Mouse (Mus musculus) layer of hippocampus, adult 8-10 months (tissue): Measurements from ENCODE around the gene Mrm3. TPM values are rescaled to one million over a fixed set of nuclear protein-coding genes. Genes with fewer than 3 reads are reported as not detected.
"Not testable (repeated sequence)": the region's sequence is repeated elsewhere in the genome, so short reads cannot be mapped to it uniquely, and the experiment has no call there.

Experiments
- DNase-seq, 2 experiments: peaks; one replicate each; pipeline ENCODE4 v3.0.0; 2022; ENCODE audit warnings: low spot score in 2 of 2
- total RNA-seq, 4 experiments: library from RNA; stranded (reverse); gene quantifications; 2 replicates each; pipeline ENCODE4 v1.2.4; 2022

Mrm3 gene
- total RNA-seq: 10 to 100 TPM; 16.8 to 19.3 (median 17.5) TPM

DNA sequence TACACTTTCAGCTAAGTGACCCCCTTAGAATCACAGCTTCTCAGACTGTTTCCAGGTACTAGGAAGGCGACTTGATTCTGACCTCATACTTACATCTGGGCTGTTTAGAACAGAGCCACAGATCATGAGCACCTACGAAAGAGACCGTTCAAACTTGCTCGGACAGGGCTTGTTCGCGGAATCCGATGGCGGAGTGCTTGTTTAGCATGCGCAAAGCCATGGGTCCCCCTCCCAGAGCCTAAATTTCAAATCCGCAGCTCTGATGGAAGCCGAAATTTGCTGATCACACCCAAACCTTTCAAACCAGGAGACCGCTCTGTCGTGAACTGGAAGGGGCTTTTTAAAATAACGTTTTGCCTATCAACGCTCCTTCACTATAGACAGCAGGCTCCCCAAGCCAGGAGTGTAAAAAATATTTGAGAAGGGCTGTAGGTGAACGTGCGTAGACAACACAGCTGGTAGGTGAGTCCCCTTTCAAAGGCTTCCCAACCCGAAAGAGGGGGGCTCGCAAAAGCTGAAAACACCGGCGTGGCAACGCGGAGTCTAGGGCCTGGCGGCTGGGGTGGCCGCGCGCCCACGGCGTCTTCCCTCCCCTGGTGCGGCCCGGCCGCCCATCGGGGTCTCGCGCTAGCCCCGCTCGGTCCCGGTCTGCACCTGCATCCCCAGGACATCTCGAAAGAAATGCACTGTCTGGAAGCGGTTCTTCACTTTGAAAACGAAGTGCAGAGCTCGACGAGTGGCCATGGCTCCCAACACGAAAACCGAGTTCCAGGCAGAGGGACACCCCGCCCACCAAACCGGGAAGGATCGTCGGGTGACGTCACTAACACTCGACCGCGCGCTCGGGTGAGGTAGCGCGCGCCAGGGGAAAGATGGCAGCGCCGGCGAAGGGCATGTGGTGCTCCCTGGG is at the start of gene Mrm3, which contains the start of gene Glod4:
Gene Mrm3, plus strand, starts transcription at position 815 of the 910 bp plus-strand sequence.
Gene Glod4, minus strand, starts transcription at position 825 of the 910 bp plus-strand sequence.
- peak; percentile 82 to 89 for DNase-seq

DNA sequence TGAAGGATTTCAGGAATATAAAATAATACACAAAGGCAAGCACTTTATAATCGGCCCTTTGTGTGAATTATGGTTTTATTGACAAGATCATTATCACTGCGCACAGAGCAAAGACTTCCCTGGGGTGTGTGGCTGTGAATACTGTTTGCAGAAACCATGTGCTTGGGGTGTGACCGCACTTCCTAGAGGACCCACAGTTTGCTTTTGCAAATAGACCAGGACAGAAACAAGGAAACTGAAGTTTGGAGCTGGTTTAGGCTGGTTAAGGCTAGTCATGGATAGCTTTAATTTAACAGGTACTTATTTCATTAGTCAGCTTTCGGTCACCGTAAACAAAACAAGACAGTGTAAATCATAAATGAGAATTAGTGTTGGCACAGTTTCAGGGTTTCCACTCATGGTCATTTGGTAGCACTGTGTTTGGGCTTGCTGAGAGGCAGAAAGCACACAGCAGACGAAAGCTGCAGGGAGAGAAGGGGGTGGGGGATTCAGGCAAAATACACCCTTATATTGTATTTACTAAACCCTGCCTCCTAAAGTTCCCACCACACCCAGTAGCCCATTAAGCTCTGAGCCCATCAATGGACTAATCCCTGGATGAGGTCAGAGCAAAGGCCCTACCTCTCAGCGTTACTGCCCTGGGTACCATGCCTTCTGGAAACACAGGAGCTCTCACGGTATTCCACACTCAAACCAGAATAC is 47.1 kb upstream of the Mrm3 start:
- no peak for DNase-seq

DNA sequence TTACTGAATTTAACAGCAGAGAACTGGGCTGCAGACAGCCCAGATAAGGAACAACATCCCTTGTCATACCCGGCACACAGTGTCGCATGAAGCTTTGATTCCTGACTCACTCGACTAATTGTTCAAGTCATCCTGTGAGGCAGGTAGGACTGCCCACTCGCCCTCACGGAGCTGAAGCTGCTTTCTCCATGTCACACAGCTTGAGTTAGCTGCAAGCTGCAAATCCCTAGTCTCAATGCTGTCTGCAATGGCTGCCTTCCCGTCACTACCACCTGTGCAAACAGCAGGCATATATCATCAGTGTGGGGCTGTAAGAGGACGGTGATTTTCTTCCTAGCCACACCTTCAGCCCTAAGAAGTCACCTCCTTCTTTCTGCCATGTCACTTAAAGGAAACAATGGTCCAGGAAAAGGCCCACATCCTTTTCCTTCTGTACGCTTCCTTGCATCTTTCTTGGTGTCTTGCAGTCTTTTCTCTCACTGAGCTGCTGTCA is 46.5 kb upstream of the Mrm3 start:
- no peak for DNase-seq

DNA sequence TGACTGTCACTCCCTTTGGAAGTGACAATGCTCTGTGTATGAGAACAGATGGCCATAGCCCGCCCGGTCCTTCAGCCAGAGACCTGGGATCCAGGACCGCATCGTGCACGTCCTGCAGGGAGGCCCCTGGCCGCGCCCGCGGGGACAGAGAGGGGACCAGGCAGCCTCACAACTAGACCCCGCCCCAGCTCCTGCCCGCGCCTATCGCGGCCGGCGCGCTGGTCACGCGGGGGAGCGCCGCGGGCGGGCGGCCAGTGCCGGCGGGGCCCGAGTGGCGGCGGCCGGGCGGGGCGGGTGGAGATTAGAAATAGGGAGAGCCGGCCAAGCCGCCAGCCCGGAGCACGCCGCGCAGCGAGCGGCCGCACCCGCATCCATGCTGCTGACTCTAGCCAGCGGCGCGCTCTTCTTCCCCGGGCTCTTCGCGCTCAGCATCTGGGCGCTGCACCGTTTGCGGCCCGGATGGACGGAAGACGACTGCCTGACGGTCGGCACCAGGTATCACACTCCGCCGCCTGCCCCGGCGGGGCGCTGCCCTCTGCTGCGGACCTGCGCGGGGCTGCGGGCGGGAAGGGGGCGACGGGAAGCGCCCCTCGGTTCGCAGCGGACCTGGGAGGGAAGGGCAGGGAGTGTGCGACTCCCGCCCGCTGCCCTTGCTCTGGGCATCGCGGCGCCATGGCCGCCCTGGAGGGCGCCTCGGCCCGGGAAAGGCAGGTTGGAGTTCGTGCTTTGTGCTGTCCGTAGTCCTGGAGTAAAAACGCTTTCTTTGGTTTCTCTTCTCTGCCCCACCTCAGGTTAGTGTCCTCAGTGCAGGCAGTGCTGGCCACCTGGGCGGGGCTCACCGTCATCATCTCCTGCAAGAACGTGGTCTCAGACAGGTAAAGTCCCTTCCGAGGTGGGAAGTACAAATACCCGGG is 41.5 kb upstream of the Mrm3 start:
- peak; percentile 63 to 81 for DNase-seq

DNA sequence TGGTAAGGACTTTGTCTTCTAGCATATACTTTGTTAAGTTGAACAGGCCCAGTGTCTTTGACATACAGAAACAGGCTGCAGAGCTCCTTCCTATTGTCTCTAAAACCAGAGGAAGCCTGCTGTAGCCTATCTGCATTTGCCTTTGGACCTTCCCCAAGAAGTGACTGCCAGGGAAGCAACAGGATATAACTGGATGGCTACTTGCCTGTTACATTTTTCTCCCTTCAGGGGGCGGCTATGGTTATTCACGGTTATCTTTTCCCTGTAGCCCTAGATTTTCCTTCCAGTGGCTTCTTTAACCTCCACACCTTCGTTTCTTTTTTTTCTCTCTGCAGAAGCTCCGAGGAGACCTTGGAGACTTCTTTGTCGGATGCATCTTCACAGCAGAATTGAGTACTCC is 36.7 kb upstream of the Mrm3 start:
- no peak for DNase-seq

DNA sequence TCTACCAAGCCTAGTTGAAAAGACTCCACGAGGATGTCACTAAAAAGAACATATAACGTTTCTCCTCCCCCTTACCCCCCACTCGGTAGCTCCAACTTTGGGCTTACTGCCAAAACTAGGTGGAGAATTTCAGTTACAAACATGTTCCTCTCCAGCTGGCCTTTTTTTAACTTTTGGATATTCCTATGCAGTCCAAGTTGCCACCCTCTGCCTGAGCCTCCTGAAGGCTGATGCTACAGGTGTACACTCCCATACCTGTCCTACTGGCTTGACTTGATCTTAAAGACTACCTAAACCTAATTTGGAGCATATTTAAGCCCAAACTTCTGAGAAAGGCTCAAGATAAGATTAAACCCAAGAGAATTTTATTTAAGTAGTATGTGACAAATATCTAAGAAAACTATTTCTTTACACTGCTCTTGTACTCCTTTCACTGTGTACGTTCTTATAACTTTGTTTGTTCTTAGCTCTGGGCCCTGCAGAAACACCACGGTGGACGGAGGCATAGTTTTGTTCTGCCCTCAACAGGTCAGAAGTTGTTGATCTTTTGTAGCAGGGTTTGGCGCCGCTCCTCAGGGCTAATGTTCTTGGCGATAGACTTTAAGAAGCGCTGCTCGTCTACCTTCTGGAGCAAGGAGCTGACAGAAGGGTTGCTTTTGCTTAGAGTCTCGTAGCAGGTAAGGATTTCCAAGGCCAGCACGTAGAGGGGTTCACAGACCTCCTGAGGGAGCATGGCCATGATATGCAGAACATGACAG is 33.1 kb upstream of the Mrm3 start:
- DNase-seq: no peak

DNA sequence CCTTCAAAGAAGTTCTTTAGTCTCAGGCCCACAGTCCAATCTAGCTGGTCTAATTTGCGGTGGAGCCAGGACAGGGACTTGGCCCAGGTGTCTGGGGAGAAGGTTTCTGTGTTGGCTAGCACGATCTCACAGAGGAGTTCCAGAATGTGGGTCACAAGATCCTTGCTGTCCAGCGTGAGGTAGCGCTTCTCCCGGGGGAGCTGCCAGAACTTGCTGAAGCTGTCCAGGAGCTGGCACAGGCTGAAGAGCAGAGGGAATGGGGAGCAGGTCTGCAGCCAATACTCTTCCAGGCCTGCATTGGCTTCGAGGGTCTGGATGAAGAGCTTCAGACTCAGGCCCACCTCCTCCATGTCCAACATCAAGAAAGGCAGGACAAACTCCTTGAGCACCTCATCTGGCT is 31.9 kb upstream of the Mrm3 start:
- not testable (repeated sequence) for DNase-seq

DNA sequence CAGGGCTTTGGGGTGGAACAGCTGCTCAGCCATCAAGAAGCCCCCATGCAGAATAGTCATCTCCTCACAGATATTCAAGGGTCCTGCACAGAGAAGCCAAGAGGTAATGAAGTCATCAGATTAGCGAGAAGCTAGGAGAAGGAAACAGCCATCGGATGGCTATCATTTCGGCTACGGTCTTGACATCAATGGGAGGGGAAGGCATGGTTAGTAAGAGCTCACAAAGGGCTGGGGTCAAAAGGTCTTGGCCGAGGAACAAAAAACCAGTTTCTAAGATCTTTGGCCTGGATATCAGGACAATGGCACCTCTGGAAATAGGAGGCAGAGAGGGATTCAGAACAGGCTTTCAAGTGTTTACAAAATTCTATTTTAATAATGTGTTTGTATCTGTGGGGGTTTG is 29.7 kb upstream of the Mrm3 start:
- no peak for DNase-seq

DNA sequence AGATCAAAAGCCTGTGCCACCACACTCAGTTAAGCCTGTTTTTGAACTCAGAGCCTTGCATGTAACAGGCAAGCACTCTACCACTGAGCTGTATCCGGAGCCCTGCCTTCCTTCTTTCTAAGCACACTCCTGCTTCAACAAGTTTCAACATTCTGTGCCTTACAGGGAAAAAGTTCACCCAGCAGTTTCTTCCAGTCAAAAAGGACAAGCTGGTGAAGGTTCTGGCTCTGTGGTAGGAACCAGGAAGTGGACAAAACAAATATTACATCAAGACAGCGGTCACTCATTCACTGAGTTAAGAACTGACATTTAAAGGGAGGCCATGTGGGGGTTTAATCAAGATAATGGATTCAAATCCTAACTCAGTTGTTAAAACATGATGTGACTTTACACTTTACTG is 28.5 kb upstream of the Mrm3 start:
- no peak for DNase-seq

DNA sequence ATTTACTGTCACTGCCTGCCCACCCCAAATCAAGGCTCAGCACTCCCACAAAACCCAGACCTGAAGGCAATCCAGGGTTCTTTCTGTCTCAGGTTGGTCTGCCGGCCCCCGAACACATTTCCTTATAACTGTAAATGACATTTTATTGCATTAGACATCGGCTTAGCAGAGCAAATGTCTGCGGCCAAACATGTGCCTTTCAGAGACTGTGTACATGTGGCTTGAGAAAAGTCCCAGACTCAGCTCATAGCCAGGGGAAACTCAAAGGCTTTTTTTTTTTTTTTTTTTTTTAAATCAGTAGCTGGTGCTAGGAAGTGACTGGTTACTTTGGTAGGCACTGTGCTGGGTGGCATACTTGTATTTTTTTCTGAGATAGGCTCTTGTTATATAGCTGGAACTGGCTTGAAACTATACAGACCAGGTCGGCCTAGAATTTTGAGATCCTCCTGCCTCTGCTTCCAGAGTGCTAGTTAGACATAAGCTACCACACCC is 27.4 kb upstream of the Mrm3 start:
- no peak for DNase-seq

DNA sequence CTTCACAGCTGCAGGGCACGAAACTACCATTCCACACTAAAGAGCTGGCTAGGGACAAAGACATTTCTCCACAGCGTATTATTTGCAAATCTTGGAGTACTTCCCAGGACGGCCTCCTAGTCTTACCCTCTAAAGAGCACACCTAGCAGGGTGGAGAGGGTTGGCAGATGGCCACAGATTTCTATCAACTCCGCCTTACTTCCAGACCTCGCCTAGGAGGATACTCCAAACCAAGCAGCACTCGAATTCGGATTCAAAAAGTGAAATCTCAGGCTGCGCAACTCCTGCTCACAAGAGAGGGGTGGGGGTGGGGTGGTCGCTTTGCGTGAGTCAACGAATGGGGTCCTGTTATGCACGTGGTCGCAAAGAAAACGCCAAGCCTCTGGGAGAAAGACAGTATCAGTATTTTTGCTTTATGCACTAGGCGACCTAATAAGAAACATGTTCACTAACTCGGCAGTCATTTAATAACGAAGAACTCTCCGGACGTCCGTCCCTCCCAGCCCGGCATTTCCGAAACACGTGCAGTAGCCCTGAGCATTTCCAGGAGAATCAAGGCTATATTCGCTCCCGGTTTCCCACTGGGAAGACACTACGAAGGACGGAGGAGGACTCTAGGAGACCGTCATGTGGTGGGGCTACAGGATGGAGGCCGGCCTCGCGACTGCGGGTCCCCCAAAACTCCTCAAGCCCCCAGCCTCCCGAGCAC is 26.7 kb upstream of the Mrm3 start:
- DNase-seq: peak in 1 of 2 experiments; percentile 47

DNA sequence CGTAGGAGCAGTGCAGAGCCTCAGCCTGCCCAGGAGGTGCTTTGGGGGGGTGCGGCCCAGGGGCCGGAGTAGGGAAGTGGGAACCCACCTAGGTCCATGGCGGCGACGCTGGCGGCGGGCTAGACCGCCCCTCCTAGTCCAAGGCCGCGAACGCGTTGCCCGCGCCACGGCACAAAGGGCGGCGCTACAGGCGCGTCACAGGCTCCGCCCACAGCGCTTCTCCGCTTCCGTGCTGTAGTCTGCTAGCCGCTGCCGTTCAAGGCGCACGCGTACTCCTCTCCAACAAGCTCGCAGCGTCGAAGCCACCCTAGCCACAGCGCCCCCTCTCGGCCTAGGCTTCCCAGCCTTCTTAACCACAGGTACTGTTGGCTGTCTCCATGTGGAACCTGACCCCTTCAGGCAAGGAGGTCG is 26.1 kb upstream of the Mrm3 start, which contains the start of the genes Dbil5 and Gemin4:
Gene Dbil5, plus strand, starts transcription at position 219 of the 411 bp plus-strand sequence.
Gene Gemin4, minus strand, starts transcription at position 275 of the 411 bp plus-strand sequence.
- DNase-seq: peak; percentile 92 to 96

DNA sequence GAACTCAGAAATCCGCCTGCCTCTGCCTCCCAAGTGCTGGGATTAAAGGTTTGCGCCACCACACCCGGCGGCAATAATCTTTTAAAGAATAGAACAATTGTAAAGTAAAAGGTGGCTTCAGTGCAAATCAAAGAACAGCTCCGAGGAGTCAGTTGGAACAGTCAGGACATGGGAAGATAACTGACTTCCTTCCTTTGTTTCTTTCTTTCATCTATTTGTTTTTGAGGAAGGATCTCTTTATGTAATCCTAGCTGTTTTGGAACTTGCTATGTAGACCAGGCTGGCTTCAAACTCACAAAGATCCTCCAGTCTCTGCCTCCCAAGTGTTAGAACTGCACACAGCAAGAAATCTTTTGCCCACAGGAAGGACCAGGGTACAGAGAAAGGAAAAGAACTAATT is 18.9 kb upstream of the Mrm3 start:
- no peak for DNase-seq

DNA sequence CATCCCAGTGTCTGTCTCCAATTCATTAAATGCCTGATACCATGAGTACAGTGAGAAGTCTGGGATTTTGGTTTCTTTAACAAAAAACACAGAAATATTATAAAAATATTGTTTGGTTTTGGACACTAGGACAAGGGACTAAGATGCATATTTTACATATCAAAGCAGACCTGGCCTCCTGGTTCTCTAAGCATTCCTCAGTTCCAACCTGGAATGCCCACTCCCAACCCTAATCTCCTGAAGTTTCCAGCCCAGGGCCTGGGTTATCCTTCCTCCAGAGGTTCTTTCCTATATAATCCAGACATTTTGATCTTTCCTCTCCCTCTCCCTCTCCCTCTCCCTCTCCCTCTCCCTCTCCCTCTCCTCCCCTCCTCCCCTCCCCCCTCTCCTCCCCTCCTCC is 18.5 kb upstream of the Mrm3 start:
- DNase-seq: no peak

DNA sequence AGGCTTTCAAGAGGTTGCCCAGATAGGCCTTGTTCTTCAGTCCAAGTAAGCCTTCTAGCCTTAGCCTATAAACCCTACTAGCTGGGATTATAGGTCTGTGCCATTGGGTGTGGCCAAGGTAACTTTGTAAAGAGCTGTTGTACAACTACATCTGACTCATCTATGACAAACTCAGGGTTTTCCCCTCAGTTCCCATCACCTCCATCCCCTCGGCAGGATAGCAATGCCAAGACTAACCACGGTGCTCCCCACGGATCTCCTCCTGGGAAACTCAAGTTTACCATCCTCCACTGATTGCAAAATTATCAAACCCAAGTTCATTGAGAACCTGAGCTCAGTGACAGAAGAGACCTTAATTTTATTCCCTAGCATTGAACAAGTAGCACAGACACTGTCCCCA is 7.4 kb upstream of the Mrm3 start:
- DNase-seq: no peak

DNA sequence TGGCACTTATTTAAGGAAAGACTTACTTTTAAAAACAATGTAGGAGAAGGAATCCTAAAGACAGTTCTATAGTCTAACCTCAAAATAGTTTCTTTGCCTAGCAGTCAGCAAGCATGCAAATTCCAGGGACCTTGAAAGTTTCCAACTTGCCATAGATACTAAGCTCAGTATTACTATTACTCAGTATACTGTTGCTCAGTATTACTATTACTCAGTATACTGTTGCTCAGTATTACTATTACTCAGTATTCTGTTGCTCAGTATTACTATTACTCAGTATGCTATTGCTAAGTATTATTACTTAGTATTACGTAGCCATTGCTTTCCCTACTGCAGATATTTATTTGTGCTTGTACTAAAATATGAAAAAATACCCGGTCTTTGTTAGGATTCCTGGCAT is 3.8 kb upstream of the Mrm3 start:
- no peak for DNase-seq

DNA sequence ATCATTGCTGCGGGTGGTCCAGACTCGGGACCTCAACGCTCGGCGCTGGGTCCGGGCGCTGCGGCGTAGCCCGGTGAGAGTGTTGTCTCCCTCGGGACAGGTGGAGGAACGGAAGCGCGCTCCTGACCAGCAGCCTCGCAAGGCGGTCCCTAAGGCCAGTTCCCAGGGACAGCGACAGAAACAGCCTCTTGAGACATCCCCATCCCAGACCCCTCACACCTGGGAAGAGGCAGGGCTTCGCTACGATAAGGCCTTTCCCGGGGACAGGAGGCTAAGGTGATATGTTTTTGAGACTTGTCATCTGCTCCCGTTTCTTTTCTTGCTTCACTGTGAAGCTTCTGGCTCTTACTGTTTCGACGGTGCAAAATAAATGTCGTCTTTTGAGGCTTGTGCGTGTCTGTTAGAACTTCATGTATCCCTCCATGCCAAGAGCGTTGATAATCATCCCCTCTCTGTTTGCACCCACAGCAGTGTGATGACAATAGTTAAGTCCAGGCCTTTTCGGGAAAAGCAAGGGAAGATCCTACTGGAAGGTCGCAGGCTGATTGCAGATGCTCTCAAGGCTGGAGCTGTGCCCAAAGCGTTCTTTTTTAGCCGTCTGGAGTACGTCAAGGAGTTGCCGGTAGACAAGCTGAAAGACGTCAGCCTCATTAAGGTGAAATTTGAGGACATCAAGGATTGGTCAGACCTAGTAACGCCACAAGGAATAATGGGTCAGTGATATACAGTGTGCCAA is 464 bp downstream of the Mrm3 start:
- no peak for DNase-seq

DNA sequence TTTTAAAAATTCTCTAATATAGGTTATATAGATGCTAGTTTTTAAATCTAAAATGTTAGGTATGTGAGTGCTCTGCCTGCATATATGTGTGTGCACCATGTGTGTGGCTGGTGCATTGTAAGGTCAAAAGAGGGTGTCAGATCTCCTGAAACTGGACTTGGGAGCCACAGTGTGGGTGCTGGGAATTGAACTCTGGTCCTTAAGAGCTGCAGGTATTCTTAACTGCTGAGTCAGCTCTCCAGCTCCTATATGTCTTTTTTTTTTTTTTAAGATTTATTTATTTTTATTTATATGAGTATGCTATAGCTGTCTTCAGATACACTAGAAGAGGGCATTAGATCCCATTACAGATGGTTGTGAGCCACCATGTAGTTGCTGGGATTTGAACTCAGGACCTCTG is 2.9 kb downstream of the Mrm3 start:
- DNase-seq: no peak

DNA sequence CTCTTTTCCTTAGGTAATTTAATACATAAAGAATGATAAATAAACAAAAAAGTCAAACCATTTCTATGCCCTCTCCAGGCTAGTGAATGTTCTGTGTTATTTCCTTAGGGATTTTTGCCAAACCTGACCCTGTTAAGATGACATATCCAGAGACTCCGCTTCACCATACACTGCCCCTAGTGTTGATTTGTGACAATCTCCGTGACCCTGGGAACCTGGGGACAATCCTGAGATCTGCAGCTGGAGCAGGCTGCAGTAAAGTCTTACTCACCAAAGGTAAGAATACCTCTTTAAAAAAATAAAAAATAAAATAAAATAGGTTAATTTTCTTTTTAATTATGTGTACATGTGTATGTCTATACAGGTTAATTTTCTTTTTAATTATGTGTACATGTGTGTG is 3.7 kb downstream of the Mrm3 start:
- no peak for DNase-seq
